Mouse (Mus musculus) forebrain, embryonic 13.5 days (tissue): ENCODE results near the gene Rpp25l. TPM values are rescaled to one million over a fixed set of nuclear protein-coding genes. Genes with fewer than 3 reads are reported as not detected.
"Not testable (repeated sequence)": the region's sequence is repeated elsewhere in the genome, so short reads cannot be mapped to it uniquely, and the experiment has no call there.

Source experiments
- ATAC-seq: fragments of 200-750 bp; cut with Nextera tagmentation; 2 replicates; pipeline ENCODE4 v1.8.0; 2017
- H3K27ac ChIP-seq: fragments of 300-500 bp; sonication (generic); 2 replicates; pipeline ENCODE4 v1.5.1; 2015; ENCODE audit warnings: inconsistent platforms, mild to moderate bottlenecking, moderate library complexity
- H3K27me3 ChIP-seq: fragments of 300-500 bp; sonication (generic); 2 replicates; pipeline ENCODE4 v1.6.1; 2015; ENCODE audit warnings: mild to moderate bottlenecking, inconsistent platforms
- H3K36me3 ChIP-seq: fragments of 300-500 bp; sonication (generic); 2 replicates; pipeline ENCODE4 v1.6.1; 2015; ENCODE audit warnings: mild to moderate bottlenecking, inconsistent platforms; ENCODE audit not compliant: poor library complexity, severe bottlenecking
- H3K4me1 ChIP-seq: fragments of 300-500 bp; sonication (generic); 2 replicates; pipeline ENCODE4 v1.6.1; 2015; ENCODE audit warnings: inconsistent platforms
- H3K4me2 ChIP-seq: fragments of 300-500 bp; sonication (generic); 2 replicates; pipeline ENCODE4 v1.6.1; 2015; ENCODE audit warnings: inconsistent platforms, mild to moderate bottlenecking, moderate library complexity
- H3K4me3 ChIP-seq: fragments of 300-500 bp; sonication (generic); 2 replicates; pipeline ENCODE4 v1.5.1; 2015; ENCODE audit warnings: mild to moderate bottlenecking, inconsistent platforms
- H3K9ac ChIP-seq: fragments of 300-500 bp; sonication (generic); 2 replicates; pipeline ENCODE4 v1.6.1; 2015; ENCODE audit warnings: mild to moderate bottlenecking, inconsistent platforms
- H3K9me3 ChIP-seq: fragments of 300-500 bp; sonication (generic); replicated peaks from 2 replicates; pipeline ENCODE4 v1.6.1; 2016; ENCODE audit warnings: inconsistent platforms
- WGBS: fragments of 180-500 bp; shearing (Covaris S2); methylation state at CpG from one replicate; pipeline ENCODE4 v1.1.7; 2015; 5-methylcytosine and 5-hydroxymethylcytosine counted together
- polyA plus RNA-seq: library from polyadenylated mRNA; unstranded; fragments of >200 nt; fragmentation: Nextera tagmentation; extraction: Ambion mirVana; gene quantifications from 2 replicates; pipeline ENCODE4 v1.2.1, GENCODE M21; 2015

The Rpp25l gene
- polyA plus RNA-seq, 1 experiment from 2014 or later: 80.7 TPM

DNA sequence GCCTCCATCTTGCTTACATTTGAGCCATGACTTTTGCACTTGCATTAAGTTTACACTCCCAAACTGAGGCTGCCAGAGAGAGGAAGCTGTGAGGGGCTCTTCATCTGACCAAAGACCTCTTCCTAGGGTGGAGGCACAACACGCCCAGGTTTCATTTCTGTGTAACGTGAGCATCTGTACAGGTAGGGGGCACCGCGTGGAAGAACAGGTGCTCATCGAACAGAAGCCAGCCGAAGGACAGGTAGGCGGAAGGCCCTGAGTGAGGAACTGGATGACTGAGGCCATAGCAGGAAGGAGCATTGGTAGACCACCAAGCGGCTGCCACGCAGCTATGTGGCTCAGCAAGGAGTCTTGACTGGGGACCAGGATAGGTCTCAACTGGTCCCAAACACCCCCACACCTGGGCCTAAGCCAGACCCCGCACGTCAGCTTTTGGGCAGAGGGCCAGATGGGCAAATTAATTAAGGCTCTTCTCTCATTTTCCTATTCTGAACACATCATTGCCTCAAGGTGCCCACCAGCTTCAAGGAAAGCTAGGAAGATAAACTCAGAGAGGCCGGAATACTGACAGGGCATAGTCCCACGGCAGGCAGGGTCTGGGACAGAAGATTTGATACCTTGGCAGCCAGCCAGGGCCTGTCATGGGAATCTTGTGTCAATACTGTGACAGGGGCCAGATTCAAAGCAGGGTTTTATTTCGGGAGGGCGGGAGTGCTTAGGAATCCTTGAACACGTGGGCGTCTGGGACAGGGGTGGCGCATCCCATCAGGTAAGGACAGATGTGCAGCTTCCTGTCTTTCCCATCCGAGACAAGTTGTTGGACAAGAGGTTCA is 7.2 kb downstream of the Rpp25l start:
- H3K27me3 ChIP-seq: no peaks in the 10 kb centered on the region; the same call in 1 of the 2 replicates

GRCm38 (mm10) chr4:41704651-41705050 is 8.7 kb downstream of the Rpp25l start:
- WGBS: 7% methylated on average over 5 of the region's 5 CpGs
- Histone ChIP-seq H3K27me3 (no peaks in the 10 kb centered on the region; the same call in 1 of the 2 replicates), H3K9me3 (no peaks in the 10 kb centered on the region), H3K4me2 (no peak overlapping the region), H3K27ac (no peak overlapping the region), H3K4me3 (no peak overlapping the region), H3K36me3 (no peaks in the 10 kb centered on the region), H3K9ac (no peak overlapping the region), H3K4me1 (peaks cover 42% of the 10 kb centered on the region)
- ATAC-seq: no peak

More for the DNA sequence above, 7.2 kb downstream of the Rpp25l start:
- WGBS: 51% methylated on average over 19 of the region's 19 CpGs
- peak overlapping the region; percentile 48 for H3K4me2 ChIP-seq
- peaks cover 8% of the 10 kb centered on the region for H3K36me3 ChIP-seq
- no peak for ATAC-seq
- H3K4me3 ChIP-seq: 0 out of 2 replicates have a peak overlapping the region, but pooled peaks have one; percentile 4
- peaks cover 50% of the 10 kb centered on the region for H3K4me1 ChIP-seq
- peak overlapping the region; percentile 26; the same call in 1 of the 2 replicates for H3K9ac ChIP-seq
- H3K27ac ChIP-seq: peak overlapping the region; percentile 61; the same call in 1 of the 2 replicates
- no peaks in the 10 kb centered on the region for H3K9me3 ChIP-seq

DNA sequence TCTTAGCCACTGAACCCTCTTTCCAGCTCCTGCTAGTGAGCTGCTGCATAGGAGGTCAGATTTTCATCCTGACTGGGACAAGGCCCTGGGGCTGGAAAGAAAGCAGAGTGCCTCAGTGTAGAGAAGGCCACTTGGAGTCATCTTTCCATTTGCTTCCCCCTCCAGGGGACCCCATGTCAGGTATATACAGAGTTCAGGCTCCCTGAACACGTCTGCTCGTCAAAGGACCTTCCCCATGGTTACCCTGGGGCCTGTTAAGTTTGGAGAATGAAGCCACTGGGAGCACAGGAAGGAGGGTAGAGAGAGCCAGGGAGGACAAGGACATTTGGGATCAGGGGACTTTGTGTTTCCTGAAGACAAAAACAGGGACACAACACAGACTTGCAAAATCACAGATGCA is 11.1 kb downstream of the Rpp25l start:
- peaks cover 31% of the 10 kb centered on the region for H3K4me1 ChIP-seq
- H3K9ac ChIP-seq, H3K27me3 ChIP-seq, H3K4me2 ChIP-seq, ATAC-seq, H3K27ac ChIP-seq, H3K36me3 ChIP-seq, H3K9me3 ChIP-seq, H3K4me3 ChIP-seq: not testable (repeated sequence)
- WGBS: 61% methylated on average over 2 of the region's 2 CpGs

DNA sequence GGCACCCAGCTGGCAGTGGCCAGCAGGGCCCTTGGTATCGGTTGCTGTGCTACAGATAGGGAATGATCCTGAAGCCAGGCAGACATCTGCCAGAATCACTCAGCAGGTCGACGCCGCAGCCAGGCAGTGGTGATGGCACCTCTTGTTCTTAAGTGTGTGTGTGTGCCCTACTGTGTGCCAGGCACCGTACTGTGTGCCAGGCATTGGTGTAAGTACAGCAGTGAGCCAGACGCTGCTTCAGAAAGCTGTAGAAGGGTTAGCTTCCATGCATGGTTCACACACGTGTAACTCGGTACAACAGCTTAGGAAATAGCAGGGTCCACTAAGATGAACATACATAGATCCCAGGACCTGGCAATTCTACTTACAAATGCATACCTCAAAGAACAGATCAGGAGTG is 13.1 kb downstream of the Rpp25l start:
- H3K27ac ChIP-seq, H3K9ac ChIP-seq, H3K36me3 ChIP-seq, H3K4me3 ChIP-seq, H3K27me3 ChIP-seq, H3K4me2 ChIP-seq, ATAC-seq, H3K9me3 ChIP-seq: not testable (repeated sequence)
- 81% methylated on average over 5 of the region's 8 CpGs for WGBS
- peaks cover 11% of the 10 kb centered on the region; the same call in 1 of the 2 replicates for H3K4me1 ChIP-seq

GRCm38 (mm10) chr4:41699783-41700182 is 13.6 kb downstream of the Rpp25l start, which contains the start of gene Il11ra1:
Il11ra1 (plus strand) TSS chr4:41699989.
- not testable (repeated sequence) for H3K9me3 ChIP-seq, H3K9ac ChIP-seq, ATAC-seq, H3K36me3 ChIP-seq, H3K4me3 ChIP-seq, H3K27ac ChIP-seq, H3K4me1 ChIP-seq, H3K27me3 ChIP-seq
- H3K4me2 ChIP-seq: 0 out of 2 replicates have a peak within 1 kb of the TSS, but pooled peaks have one; percentile 34
- 93% methylated on average over 10 of the region's 10 CpGs for WGBS

DNA sequence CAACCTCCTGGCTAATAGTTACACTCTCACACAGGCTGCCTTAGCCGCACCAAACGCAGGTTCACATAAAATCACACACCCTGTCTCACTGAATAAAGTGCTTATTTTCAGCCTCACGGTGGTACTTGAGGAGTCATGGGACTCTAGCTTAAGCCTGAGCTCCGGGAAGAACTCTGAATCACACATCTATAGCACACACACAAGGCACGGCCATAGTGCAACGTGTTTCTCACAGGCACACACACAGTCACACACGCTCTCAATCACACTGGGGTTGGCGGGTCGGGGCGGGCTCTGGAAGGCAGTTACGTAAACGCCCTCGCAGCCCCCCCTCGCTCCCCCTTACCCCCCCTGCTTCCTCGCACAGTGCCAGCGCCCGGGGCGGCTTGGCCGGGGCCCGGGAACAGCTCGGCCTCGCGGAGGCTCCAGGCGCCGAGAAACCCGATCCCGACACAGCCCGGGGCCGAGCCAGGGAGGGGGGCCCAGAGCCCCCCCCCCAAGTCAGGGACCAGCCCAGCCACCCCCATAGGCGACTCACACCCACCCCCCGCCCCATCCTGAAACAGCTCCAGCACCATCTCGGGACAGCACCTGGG is 14.8 kb downstream of the Rpp25l start:
- H3K4me1 ChIP-seq, H3K27ac ChIP-seq, H3K36me3 ChIP-seq, ATAC-seq, H3K4me3 ChIP-seq, H3K9ac ChIP-seq, H3K9me3 ChIP-seq, H3K27me3 ChIP-seq: not testable (repeated sequence)
- WGBS: 6% methylated on average over 19 of the region's 32 CpGs
- H3K4me2 ChIP-seq: peak overlapping the region; percentile 34

DNA sequence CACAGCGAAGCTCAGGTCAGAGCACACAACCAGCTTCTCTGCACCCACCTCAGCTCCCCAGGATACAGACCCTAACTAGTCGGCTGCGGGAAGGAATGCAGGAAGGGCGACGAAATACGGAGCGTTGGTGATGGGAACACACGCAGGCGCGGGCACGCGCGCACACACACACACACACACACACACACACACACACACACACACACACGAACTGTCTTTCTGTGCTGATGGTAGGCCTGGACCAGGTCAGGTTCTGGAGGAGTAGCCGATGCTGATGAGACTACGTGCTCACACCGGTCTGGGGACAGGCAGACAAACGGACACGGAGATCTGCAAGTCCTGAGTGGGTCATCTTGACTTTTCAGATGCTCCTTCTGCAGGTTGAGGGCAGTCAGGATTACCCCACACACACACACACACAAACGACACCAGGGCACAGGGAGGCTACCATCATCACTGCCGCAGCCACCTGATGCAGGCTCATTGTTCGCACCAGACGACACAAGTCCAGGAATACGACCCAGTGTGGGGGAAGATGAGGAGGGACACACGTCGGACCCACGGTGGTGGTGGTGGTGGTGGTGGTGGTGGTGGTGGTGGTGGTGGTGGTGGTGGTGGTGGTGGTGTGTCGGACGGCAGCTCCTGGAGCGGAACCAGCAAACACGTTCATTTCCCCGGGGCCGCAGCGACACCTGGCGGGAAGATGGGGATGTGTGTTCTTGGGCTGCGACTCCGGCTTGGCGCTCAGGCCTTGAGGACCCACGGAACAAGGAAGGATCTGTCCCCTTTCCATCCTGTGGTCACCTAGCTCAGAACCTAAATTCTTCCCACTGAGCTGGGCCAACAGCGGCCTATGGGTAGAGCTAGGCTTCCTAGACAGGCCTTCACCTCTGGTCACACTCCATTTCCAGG is 16.1 kb downstream of the Rpp25l start, which contains the start of gene Cntfr:
Cntfr (minus strand) TSS at position 160 of the 912 bp plus-strand sequence.
- H3K4me3 ChIP-seq, ATAC-seq, H3K4me1 ChIP-seq, H3K36me3 ChIP-seq, H3K27ac ChIP-seq, H3K27me3 ChIP-seq, H3K9me3 ChIP-seq, H3K9ac ChIP-seq: not testable (repeated sequence)
- WGBS: 14% methylated on average over 35 of the region's 40 CpGs
- peak within 1 kb of the TSS; percentile 49 for H3K4me2 ChIP-seq

- H3K9me3 ChIP-seq: not testable (repeated sequence)
Observed at GRCm38 (mm10) chr4:41696452-41696851, 16.9 kb downstream of the Rpp25l start.

GRCm38 (mm10) chr4:41695800-41696199 is 17.5 kb downstream of the Rpp25l start:
- not testable (repeated sequence) for H3K9me3 ChIP-seq, H3K27me3 ChIP-seq, H3K27ac ChIP-seq, H3K36me3 ChIP-seq, ATAC-seq, H3K9ac ChIP-seq, H3K4me1 ChIP-seq
- WGBS: 3% methylated on average over 19 of the region's 38 CpGs
- H3K4me2 ChIP-seq: peak overlapping the region; percentile 49
- H3K4me3 ChIP-seq: peak overlapping the region; percentile 26

More at GRCm38 (mm10) chr4:41696452-41696851, 16.9 kb downstream of the Rpp25l start:
- H3K27ac ChIP-seq, ATAC-seq, H3K4me1 ChIP-seq, H3K9ac ChIP-seq, H3K36me3 ChIP-seq, H3K27me3 ChIP-seq, H3K4me3 ChIP-seq, H3K4me2 ChIP-seq: not testable (repeated sequence)
- 7% methylated on average over 14 of the region's 15 CpGs for WGBS

- Histone ChIP-seq H3K4me3 (peak overlapping the region; percentile 18; the same call in 1 of the 2 replicates), H3K4me1 (peaks cover 13% of the 10 kb centered on the region)
- not testable (repeated sequence) for H3K27ac ChIP-seq
Observed at GRCm38 (mm10) chr4:41693511-41693910, 19.8 kb downstream of the Rpp25l start.

GRCm38 (mm10) chr4:41690014-41690413 is 23.3 kb downstream of the Rpp25l start:
- H3K4me3 ChIP-seq, ATAC-seq, H3K9ac ChIP-seq, H3K27me3 ChIP-seq, H3K27ac ChIP-seq, H3K9me3 ChIP-seq, H3K36me3 ChIP-seq, H3K4me2 ChIP-seq: not testable (repeated sequence)
- H3K4me1 ChIP-seq: peaks cover 39% of the 10 kb centered on the region
- WGBS: no CpG with 5 or more reads among the region's 4 CpGs

More at GRCm38 (mm10) chr4:41693511-41693910, 19.8 kb downstream of the Rpp25l start:
- H3K27me3 ChIP-seq, ATAC-seq, H3K9me3 ChIP-seq, H3K36me3 ChIP-seq: not testable (repeated sequence)
- 5% methylated on average over 4 of the region's 4 CpGs for WGBS
- Histone ChIP-seq H3K4me2 (peak overlapping the region; percentile 51), H3K9ac (0 out of 2 replicates have a peak overlapping the region, but pooled peaks have one; percentile 14)
